Mouse (Mus musculus): ENCODE results near the gene Prss8. TPM values are rescaled to one million over a fixed set of nuclear protein-coding genes. Genes with fewer than 3 reads are reported as not detected.

Prss8 gene
- polyA plus RNA-seq, 1 experiment = not detected

- Histone ChIP-seq H3K4me3 (replicated peaks) (no peak overlapping the region), H3K27me3 (ENCODE audit: control insufficient read depth) (no peaks in the 10 kb centered on the region), H3K4me1 (ENCODE audit: control insufficient read depth) (peaks cover 25% of the 10 kb centered on the region), H3K36me3 (ENCODE audit: control insufficient read depth) (peaks cover 90% of the 10 kb centered on the region), H3K9me3 (ENCODE audit: control insufficient read depth, low read length) (peaks cover under 1% of the 10 kb centered on the region; the same call in 1 of the 2 replicates)
- no peak for TF ChIP-seq TAL1 (IDR thresholded peaks at IDR 0.05; ENCODE audit: low read length)
- no peak for TF ChIP-seq GATA1 (IDR thresholded peaks at IDR 0.05; ENCODE audit: low read length)
Observed at GRCm38 (mm10) chr7:127888821-127889220, 41.1 kb downstream of the Prss8 start.

GRCm38 (mm10) chr7:127887781-127888180 lies 42.1 kb downstream of the Prss8 start:
- Histone ChIP-seq H3K36me3 (ENCODE audit: control insufficient read depth) (peaks cover 94% of the 10 kb centered on the region), H3K4me3 (replicated peaks) (no peak overlapping the region)
- no peak for TF ChIP-seq TAL1 (IDR thresholded peaks at IDR 0.05; ENCODE audit: low read length)
- no peak for TF ChIP-seq GATA1 (IDR thresholded peaks at IDR 0.05; ENCODE audit: low read length)

GRCm38 (mm10) chr7:127887191-127887590 lies 42.7 kb downstream of the Prss8 start:
- Histone ChIP-seq H3K4me1 (ENCODE audit: control insufficient read depth) (peaks cover 34% of the 10 kb centered on the region), H3K4me3 (replicated peaks) (no peak overlapping the region), H3K9me3 (ENCODE audit: control insufficient read depth, low read length) (peaks cover 17% of the 10 kb centered on the region), H3K27me3 (ENCODE audit: control insufficient read depth) (no peaks in the 10 kb centered on the region; the same call in 1 of the 2 replicates), H3K36me3 (ENCODE audit: control insufficient read depth) (peaks cover 94% of the 10 kb centered on the region)
- TF ChIP-seq TAL1 (IDR thresholded peaks at IDR 0.05; ENCODE audit: low read length) (no peak), GATA1 (IDR thresholded peaks at IDR 0.05; ENCODE audit: low read length) (no peak)

More at GRCm38 (mm10) chr7:127887781-127888180, 42.1 kb downstream of the Prss8 start:
- H3K9me3 ChIP-seq (ENCODE audit: control insufficient read depth, low read length) = peaks cover 11% of the 10 kb centered on the region
- no peaks in the 10 kb centered on the region for H3K27me3 ChIP-seq (ENCODE audit: control insufficient read depth)
- peaks cover 32% of the 10 kb centered on the region for H3K4me1 ChIP-seq (ENCODE audit: control insufficient read depth)

GRCm38 (mm10) chr7:127886551-127886950 lies 43.4 kb downstream of the Prss8 start:
- Histone ChIP-seq H3K9me3 (ENCODE audit: control insufficient read depth, low read length) (peaks cover 23% of the 10 kb centered on the region), H3K36me3 (ENCODE audit: control insufficient read depth) (peaks cover 96% of the 10 kb centered on the region), H3K4me3 (replicated peaks) (no peak overlapping the region), H3K4me1 (ENCODE audit: control insufficient read depth) (peaks cover 34% of the 10 kb centered on the region), H3K27me3 (ENCODE audit: control insufficient read depth) (no peaks in the 10 kb centered on the region; the same call in 1 of the 2 replicates)
- TF ChIP-seq GATA1 (IDR thresholded peaks at IDR 0.05; ENCODE audit: low read length) (no peak), TAL1 (IDR thresholded peaks at IDR 0.05; ENCODE audit: low read length) (no peak)

- peaks cover 98% of the 10 kb centered on the region for H3K36me3 ChIP-seq (ENCODE audit: control insufficient read depth)
- H3K27me3 ChIP-seq (ENCODE audit: control insufficient read depth) = no peaks in the 10 kb centered on the region; the same call in 1 of the 2 replicates
- H3K4me3 ChIP-seq (replicated peaks) = no peak overlapping the region
- H3K4me1 ChIP-seq (ENCODE audit: control insufficient read depth) = peaks cover 34% of the 10 kb centered on the region
- peaks cover 29% of the 10 kb centered on the region for H3K9me3 ChIP-seq (ENCODE audit: control insufficient read depth, low read length)
- TF ChIP-seq GATA1 (IDR thresholded peaks at IDR 0.05; ENCODE audit: low read length) = no peak
- TF ChIP-seq TAL1 (IDR thresholded peaks at IDR 0.05; ENCODE audit: low read length) = no peak
Observed at GRCm38 (mm10) chr7:127885951-127886350, 44.0 kb downstream of the Prss8 start.

GRCm38 (mm10) chr7:127880431-127880830 lies 49.5 kb downstream of the Prss8 start:
- no peak overlapping the region for H3K4me3 ChIP-seq (replicated peaks)

GRCm38 (mm10) chr7:127879301-127879700 lies 50.6 kb downstream of the Prss8 start:
- Histone ChIP-seq H3K27me3 (ENCODE audit: control insufficient read depth) (peaks cover 4% of the 10 kb centered on the region; the same call in 1 of the 2 replicates), H3K4me3 (replicated peaks) (no peak overlapping the region), H3K36me3 (ENCODE audit: control insufficient read depth) (peaks cover 73% of the 10 kb centered on the region), H3K4me1 (ENCODE audit: control insufficient read depth) (peaks cover 37% of the 10 kb centered on the region), H3K9me3 (ENCODE audit: control insufficient read depth, low read length) (peaks cover 64% of the 10 kb centered on the region)
- TF ChIP-seq GATA1 (IDR thresholded peaks at IDR 0.05; ENCODE audit: low read length) (no peak), TAL1 (IDR thresholded peaks at IDR 0.05; ENCODE audit: low read length) (no peak)

More at GRCm38 (mm10) chr7:127880431-127880830, 49.5 kb downstream of the Prss8 start:
- peaks cover 80% of the 10 kb centered on the region for H3K36me3 ChIP-seq (ENCODE audit: control insufficient read depth)
- H3K27me3 ChIP-seq (ENCODE audit: control insufficient read depth) = peaks cover 4% of the 10 kb centered on the region; the same call in 1 of the 2 replicates
- no peak for TF ChIP-seq GATA1 (IDR thresholded peaks at IDR 0.05; ENCODE audit: low read length)
- no peak for TF ChIP-seq TAL1 (IDR thresholded peaks at IDR 0.05; ENCODE audit: low read length)
- peaks cover 64% of the 10 kb centered on the region for H3K9me3 ChIP-seq (ENCODE audit: control insufficient read depth, low read length)
- peaks cover 33% of the 10 kb centered on the region for H3K4me1 ChIP-seq (ENCODE audit: control insufficient read depth)

GRCm38 (mm10) chr7:127876467-127877348 lies 53.2 kb downstream of the Prss8 start, which contains the start of gene Zfp668:
Gene Zfp668 (minus strand): TSS chr7:127876828.
- Histone ChIP-seq H3K27me3 (ENCODE audit: control insufficient read depth) (peaks cover 4% of the 10 kb centered on the region; the same call in 1 of the 2 replicates), H3K4me1 (ENCODE audit: control insufficient read depth) (peaks cover 43% of the 10 kb centered on the region), H3K9me3 (ENCODE audit: control insufficient read depth, low read length) (peaks cover 42% of the 10 kb centered on the region), H3K4me3 (replicated peaks) (peak within 1 kb of the TSS; percentile 99), H3K36me3 (ENCODE audit: control insufficient read depth) (peaks cover 70% of the 10 kb centered on the region)
- TF ChIP-seq TAL1 (IDR thresholded peaks at IDR 0.05; ENCODE audit: low read length) = no peak
- TF ChIP-seq GATA1 (IDR thresholded peaks at IDR 0.05; ENCODE audit: low read length) = no peak

- no peak for TF ChIP-seq TAL1 (IDR thresholded peaks at IDR 0.05; ENCODE audit: low read length)
- TF ChIP-seq GATA1 (IDR thresholded peaks at IDR 0.05; ENCODE audit: low read length) = no peak
- Histone ChIP-seq H3K4me1 (ENCODE audit: control insufficient read depth) (peaks cover 46% of the 10 kb centered on the region), H3K4me3 (replicated peaks) (peak within 1 kb of the TSS; percentile 99), H3K36me3 (ENCODE audit: control insufficient read depth) (peaks cover 66% of the 10 kb centered on the region), H3K27me3 (ENCODE audit: control insufficient read depth) (peaks cover 4% of the 10 kb centered on the region; the same call in 1 of the 2 replicates), H3K9me3 (ENCODE audit: control insufficient read depth, low read length) (peaks cover 35% of the 10 kb centered on the region)
Observed at GRCm38 (mm10) chr7:127876041-127876466, 53.9 kb downstream of the Prss8 start, which contains the start of gene Zfp646. Gene Zfp646 (plus strand): TSS chr7:127876221.

Other genes with a start within 250 kb of the Prss8 start
- gene Bcl7c, start 221.2 kb downstream of the Prss8 start, polyA plus RNA-seq (2012) = 16.0 and 17.8 TPM in 2 replicates
- 0.06 TPM in 1 of 2 replicates, not detected in the other for gene Ctf1, start 217.4 kb downstream of the Prss8 start, polyA plus RNA-seq (2012)
- 0.02 TPM in 1 of 2 replicates, not detected in the other for gene Ctf2, start 197.9 kb downstream of the Prss8 start, polyA plus RNA-seq (2012)
- gene Fbxl19, start 185.6 kb downstream of the Prss8 start, polyA plus RNA-seq (2012) = 8.2 and 9.9 TPM in 2 replicates
- 0.30 and 0.44 TPM in 2 replicates for gene Orai3, start 160.3 kb downstream of the Prss8 start, polyA plus RNA-seq (2012)
- 4.7 and 6.0 TPM in 2 replicates for gene Setd1a, start 153.4 kb downstream of the Prss8 start, polyA plus RNA-seq (2012)
- gene Gm49388, start 144.5 kb downstream of the Prss8 start, polyA plus RNA-seq (2012) = 0.39 TPM in 1 of 2 replicates, not detected in the other
- 0.43 and 0.50 TPM in 2 replicates for gene Hsd3b7, start 129.5 kb downstream of the Prss8 start, polyA plus RNA-seq (2012)
- gene Stx4a, start 105.8 kb downstream of the Prss8 start, polyA plus RNA-seq (2012) = 1.4 and 1.5 TPM in 2 replicates
- 0.01 TPM in 1 of 2 replicates, not detected in the other for gene Stx1b, start 105.6 kb downstream of the Prss8 start, polyA plus RNA-seq (2012)
- 1.3 TPM in 2 replicates for gene Zfp646, start 53.9 kb downstream of the Prss8 start, polyA plus RNA-seq (2012)
- 1.3 and 1.5 TPM in 2 replicates for gene Zfp668, start 53.3 kb downstream of the Prss8 start, polyA plus RNA-seq (2012)
- gene Prss53, start 39.1 kb downstream of the Prss8 start, polyA plus RNA-seq (2012) = 0.03 and 0.05 TPM in 2 replicates
- not detected in 2 replicates for gene Gm21974, start 34.6 kb downstream of the Prss8 start, polyA plus RNA-seq (2012)
- gene Vkorc1, start 34.5 kb downstream of the Prss8 start, polyA plus RNA-seq (2012) = 0.89 and 1.3 TPM in 2 replicates
- gene Bckdk, start 26.0 kb downstream of the Prss8 start, polyA plus RNA-seq (2012) = 13.1 and 18.3 TPM in 2 replicates
- gene Kat8, start 17.6 kb downstream of the Prss8 start, polyA plus RNA-seq (2012) = 0.44 and 0.49 TPM in 2 replicates
- 0.21 and 0.28 TPM in 2 replicates for gene Prss36, start 16.6 kb upstream of the Prss8 start, polyA plus RNA-seq (2012)
- 39.4 and 42.2 TPM in 2 replicates for gene Fus, start 37.4 kb upstream of the Prss8 start, polyA plus RNA-seq (2012)
- 0.19 and 0.25 TPM in 2 replicates for gene Pycard, start 63.8 kb upstream of the Prss8 start, polyA plus RNA-seq (2012)
- 0.02 TPM in 1 of 2 replicates, not detected in the other for gene Trim72, start 73.8 kb upstream of the Prss8 start, polyA plus RNA-seq (2012)
- 0.01 TPM in 2 replicates for gene Itgam, start 132.5 kb upstream of the Prss8 start, polyA plus RNA-seq (2012)
- not detected in 2 replicates for gene Gm49368, start 132.6 kb upstream of the Prss8 start, polyA plus RNA-seq (2012)
- gene Itgax, start 199.4 kb upstream of the Prss8 start, polyA plus RNA-seq (2012) = not detected in 2 replicates
- gene Itgad, start 224.3 kb upstream of the Prss8 start, polyA plus RNA-seq (2012) = not detected in 2 replicates